Mouse (Mus musculus) spleen, postnatal 10 days (tissue): ENCODE measurements around the gene Col6a2.

Source experiments
- DNase-seq, 2 experiments: peaks; one replicate each; pipeline ENCODE4 v3.0.0; 2021 to 2022; ENCODE audit warnings: low spot score in 2 of 2

Col6a2 gene

DNA sequence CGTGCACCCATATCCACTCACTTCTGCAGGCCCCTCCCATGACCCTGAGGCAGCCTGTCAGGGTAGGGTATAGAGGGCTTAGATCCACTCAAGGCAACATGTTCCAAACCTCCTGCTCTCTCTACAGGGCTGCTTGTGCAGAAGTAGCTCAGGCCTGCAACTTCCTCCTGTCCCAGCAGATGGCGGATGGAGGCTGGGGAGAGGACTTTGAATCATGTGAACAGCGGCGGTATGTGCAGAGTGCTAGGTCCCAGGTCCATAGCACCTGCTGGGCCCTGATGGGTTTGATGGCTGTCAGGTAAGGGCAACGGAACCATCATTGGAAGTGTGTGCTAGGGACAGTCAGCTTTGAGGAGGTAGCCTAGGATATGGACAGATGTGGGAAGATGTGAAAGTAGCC lies 73.0 kb downstream of the Col6a2 start:
- no peak for DNase-seq

DNA sequence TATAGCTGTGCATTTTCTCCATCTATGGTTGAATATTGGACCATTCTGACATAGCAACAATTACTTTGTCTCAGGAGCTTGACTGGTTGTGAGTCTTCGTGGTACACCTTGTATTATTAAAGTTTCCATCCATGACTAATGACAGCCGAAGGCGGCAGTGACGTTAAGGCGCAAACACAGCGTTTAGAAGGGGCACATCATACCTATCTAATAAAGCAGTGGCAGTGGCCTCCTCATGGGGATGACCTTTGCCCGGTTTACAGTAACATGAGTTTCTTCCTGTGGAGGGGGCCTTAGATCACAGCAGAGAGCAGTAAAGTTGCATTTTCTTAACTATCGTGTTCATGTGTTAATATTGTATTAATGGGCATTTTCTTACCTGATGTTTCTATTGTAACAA lies 75.2 kb downstream of the Col6a2 start:
- no peak for DNase-seq

DNA sequence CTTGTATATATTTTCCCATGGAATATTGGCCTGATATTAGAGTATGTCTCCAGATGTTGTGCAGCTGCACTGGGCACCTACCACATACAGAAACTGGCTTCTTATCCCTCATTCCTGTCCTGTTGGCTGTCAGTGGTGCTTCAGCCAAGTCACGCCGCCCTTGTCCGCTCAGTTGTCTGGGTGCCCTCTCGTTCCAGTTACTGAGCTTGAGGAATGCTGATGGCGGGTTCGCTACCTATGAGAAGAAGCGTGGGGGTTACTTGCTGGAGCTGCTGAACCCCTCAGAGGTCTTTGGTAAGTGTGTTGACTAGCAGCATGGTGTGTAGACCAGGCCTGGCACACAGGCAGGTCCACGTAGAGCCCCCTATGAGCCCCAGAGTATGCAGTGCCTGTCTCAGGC lies 76.9 kb downstream of the Col6a2 start:
- no peak for DNase-seq
